Mouse (Mus musculus) layer of hippocampus, postnatal 14 days (tissue): ENCODE results near the gene Sar1b. TPM values are rescaled to one million over a fixed set of nuclear protein-coding genes. Genes with fewer than 3 reads are reported as not detected.
"Not testable (repeated sequence)": the region's sequence is repeated elsewhere in the genome, so short reads cannot be mapped to it uniquely, and the experiment has no call there.

Experiments
- DNase-seq, 2 experiments: peaks; one replicate each; pipeline ENCODE4 v3.0.0; 2021 to 2022; ENCODE audit warnings: low spot score in 2 of 2, mixed read lengths in 1 of 2
- total RNA-seq, 2 experiments: library from RNA; stranded (reverse); gene quantifications; 2 replicates each; pipeline ENCODE4 v1.2.3; 2021

The Sar1b gene
- total RNA-seq, 2 experiments from 2014 or later: 71.8 to 74.5 TPM

- no peak for DNase-seq
Measured at GRCm38 (mm10) chr11:51775507-51775906, 12.0 kb downstream of the Sar1b start.

- no peak for DNase-seq
Measured at GRCm38 (mm10) chr11:51777478-51777877, 14.0 kb downstream of the Sar1b start.

GRCm38 (mm10) chr11:51780773-51781267 lies 17.3 kb downstream of the Sar1b start:
- no peak for DNase-seq

- DNase-seq: no peak
Measured at GRCm38 (mm10) chr11:51782721-51783120, 19.2 kb downstream of the Sar1b start.

- no peak for DNase-seq
Measured at GRCm38 (mm10) chr11:51785926-51786325, 22.4 kb downstream of the Sar1b start.

GRCm38 (mm10) chr11:51789735-51790134 lies 26.2 kb downstream of the Sar1b start:
- DNase-seq: not testable (repeated sequence)

- no peak for DNase-seq
Measured at GRCm38 (mm10) chr11:51790662-51791061, 27.2 kb downstream of the Sar1b start.

- DNase-seq: no peak
Measured at GRCm38 (mm10) chr11:51796272-51796671, 32.8 kb downstream of the Sar1b start.

- DNase-seq: no peak
Measured at GRCm38 (mm10) chr11:51800634-51801325, 37.3 kb downstream of the Sar1b start.

- DNase-seq: peak; percentile 49 to 84
Measured at GRCm38 (mm10) chr11:51805221-51805981, 41.9 kb downstream of the Sar1b start.

GRCm38 (mm10) chr11:51807108-51807879 lies 43.8 kb downstream of the Sar1b start:
- DNase-seq: no peak

- peak in 1 of 2 experiments; percentile 68 for DNase-seq
Measured at GRCm38 (mm10) chr11:51809632-51810224, 46.2 kb downstream of the Sar1b start.

- DNase-seq: no peak
Measured at GRCm38 (mm10) chr11:51811230-51811629, 47.7 kb downstream of the Sar1b start.

- no peak for DNase-seq
Measured at GRCm38 (mm10) chr11:51812022-51812546, 48.6 kb downstream of the Sar1b start.

GRCm38 (mm10) chr11:51817756-51818155 lies 54.3 kb downstream of the Sar1b start:
- DNase-seq: peak; percentile 80 to 89

- DNase-seq: no peak
Measured at GRCm38 (mm10) chr11:51818837-51819236, 55.4 kb downstream of the Sar1b start.

GRCm38 (mm10) chr11:51819964-51820363 lies 56.5 kb downstream of the Sar1b start:
- DNase-seq: no peak

- peak; percentile 47 to 62 for DNase-seq
Measured at GRCm38 (mm10) chr11:51820861-51821260, 57.4 kb downstream of the Sar1b start.

GRCm38 (mm10) chr11:51822736-51823135 lies 59.2 kb downstream of the Sar1b start:
- no peak for DNase-seq

- DNase-seq: no peak
Measured at GRCm38 (mm10) chr11:51823271-51823670, 59.8 kb downstream of the Sar1b start.
